Mouse (Mus musculus): ENCODE measurements around the gene Gldc.

DNA sequence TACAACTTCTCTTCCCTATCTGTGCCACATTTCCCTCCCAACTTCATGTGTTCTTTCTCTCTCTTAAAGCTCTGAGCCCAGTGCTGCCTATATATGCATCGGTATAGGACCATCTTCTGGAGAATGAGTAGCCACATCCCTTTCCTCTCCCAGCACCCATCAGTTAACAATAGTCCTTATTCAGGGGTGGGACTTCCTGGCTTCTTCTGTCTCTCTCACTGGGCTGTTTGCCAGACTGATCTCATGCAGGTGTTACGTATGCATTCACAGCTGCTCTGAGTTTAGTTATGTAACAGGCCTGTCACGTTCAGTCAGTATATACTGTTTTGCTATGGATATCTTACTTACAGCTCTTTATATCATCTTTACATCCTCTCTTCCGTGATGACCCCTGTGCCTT lies 109.4 kb downstream of the Gldc start:
- TF ChIP-seq CTCF (IDR thresholded peaks at IDR 0.05; ENCODE audit: control insufficient read depth, insufficient read depth, insufficient replicate concordance, low read depth, low read length), result no peak
- no peak for TF ChIP-seq POLR2A (IDR thresholded peaks at IDR 0.05; ENCODE audit: control insufficient read depth, low read depth, low read length)

All from testis, adult 2 months (tissue).